Mouse (Mus musculus) G1E (cell line): ENCODE results near the gene Nsl1.

Experiments used
- CTCF ChIP-seq: IDR thresholded peaks from 2 replicates; pipeline ENCODE4 v1.5.1; 2012; ENCODE audit warnings: low read depth, low read length, inconsistent platforms, mixed read lengths
- TAL1 ChIP-seq: conservative IDR thresholded peaks from 2 replicates; pipeline ENCODE4 v1.6.1; 2012; ENCODE audit warnings: low read depth, low read length, inconsistent platforms, mixed read lengths

DNA sequence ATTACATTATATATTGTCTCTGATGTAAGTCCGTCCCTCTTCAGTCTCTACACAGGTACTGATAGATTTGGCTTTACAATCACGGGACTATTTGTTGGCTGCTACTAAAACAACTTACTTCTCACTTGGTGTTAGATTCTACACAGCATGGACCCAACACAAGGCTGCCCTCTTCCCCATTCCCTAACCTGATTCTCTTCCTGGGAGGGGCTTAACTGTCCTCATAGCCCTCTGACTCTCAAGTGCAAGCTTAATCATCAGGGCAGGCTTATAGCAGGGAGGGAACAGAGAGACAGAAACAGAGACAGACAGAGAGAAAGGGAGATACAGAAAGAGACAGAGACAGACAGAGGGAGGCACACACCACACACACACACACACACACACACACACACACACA, 68.9 kb downstream of the Nsl1 start:
- TF ChIP-seq CTCF (no peak), TAL1 (no peak)
